Mouse (Mus musculus) testis, adult 2 months (tissue): ENCODE data around the gene Rab12.

ENCODE experiments used
- CTCF ChIP-seq: fragments of 200-500 bp; IDR thresholded peaks from 2 replicates; pipeline ENCODE4 v1.5.1; 2012; ENCODE audit warnings: low read depth, mild to moderate bottlenecking, inconsistent platforms, low read length, moderate library complexity; ENCODE audit not compliant: control insufficient read depth, insufficient read depth, insufficient replicate concordance
- POLR2A ChIP-seq: fragments of 200-500 bp; IDR thresholded peaks from 2 replicates; pipeline ENCODE4 v1.6.1; 2012; ENCODE audit warnings: low read depth, mild to moderate bottlenecking, inconsistent platforms, low read length, moderate library complexity; ENCODE audit not compliant: control insufficient read depth

DNA sequence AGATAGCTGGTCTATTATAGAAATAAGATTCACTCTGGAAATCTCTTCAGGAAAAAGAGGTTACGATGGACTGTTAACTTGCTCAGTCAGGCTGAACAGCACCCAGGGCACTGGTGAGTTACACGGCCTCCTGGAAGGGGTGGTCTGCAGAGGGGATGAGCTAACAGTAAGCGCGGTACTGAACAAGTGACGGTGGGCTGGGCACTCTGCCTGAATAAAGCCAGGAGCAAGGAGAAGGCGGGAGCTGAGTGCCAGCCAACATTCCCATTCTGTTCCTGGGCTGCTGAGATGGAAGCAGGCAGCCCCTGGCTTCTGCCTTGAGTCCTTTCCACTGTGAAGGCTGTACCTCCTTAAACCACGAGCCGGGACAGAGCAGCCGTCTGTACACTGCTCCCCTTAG, 16.1 kb downstream of the Rab12 start:
- no peak for TF ChIP-seq POLR2A
- no peak for TF ChIP-seq CTCF
